Mouse (Mus musculus) activated CD4-positive, CD25-positive, alpha-beta regulatory T cell, adult 4 months (primary cell): ENCODE results near the gene Dpm2. TPM values are rescaled to one million over a fixed set of nuclear protein-coding genes. Genes with fewer than 3 reads are reported as not detected.

Source experiments
- ATAC-seq: one replicate; pipeline ENCODE4 v1.8.0; 2017
- polyA plus RNA-seq, 2 experiments: library from polyadenylated mRNA; unstranded; fragments of 100-300 nt; shearing (Covaris generic); gene quantifications; one replicate each; pipeline ENCODE4 v1.2.1; 2017

Gene Dpm2
- polyA plus RNA-seq, 2 experiments from 2014 or later = 107 to 124 TPM

GRCm38 (mm10) chr2:32547964-32548739 is 22.5 kb upstream of the Dpm2 start:
- no peak for ATAC-seq

DNA sequence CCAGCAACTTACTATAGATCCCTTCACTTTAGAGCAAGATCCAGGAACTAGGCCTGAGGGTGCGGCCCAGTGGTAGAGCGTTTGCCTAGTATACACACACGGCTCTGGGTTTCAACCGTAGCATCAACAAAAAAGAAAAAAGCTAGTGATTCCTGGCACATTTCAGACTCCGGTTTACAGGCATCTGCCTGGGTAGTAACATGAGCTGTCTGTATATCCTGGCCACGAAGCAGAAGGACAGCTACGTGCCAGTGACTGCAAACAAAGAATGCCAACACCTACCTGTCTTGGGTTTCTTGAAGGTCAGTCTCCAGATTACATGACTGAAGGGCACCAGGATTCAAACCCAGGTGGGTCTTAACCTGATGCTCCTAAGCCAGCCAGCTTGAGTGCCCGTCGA is 21.5 kb upstream of the Dpm2 start:
- ATAC-seq = no peak

DNA sequence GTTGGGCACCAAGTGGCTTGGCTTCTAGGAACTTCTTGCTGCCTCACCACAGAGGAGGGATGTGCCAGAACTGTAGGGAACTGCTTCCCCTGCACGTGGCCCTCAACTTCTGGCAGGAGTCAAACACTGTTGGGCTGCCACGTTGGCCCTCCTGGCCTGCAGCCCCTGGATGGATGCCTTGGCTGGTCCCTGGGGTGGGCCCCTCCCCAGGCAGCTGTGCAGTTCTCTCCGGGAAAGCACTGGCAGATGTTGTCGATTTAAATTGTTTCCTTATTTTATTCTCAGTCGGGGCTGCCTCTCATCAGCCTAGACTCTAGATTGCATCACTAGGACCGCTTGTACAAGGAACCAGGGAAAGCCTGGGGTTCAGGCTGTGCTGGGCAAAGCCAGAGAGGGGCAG is 20.9 kb upstream of the Dpm2 start:
- no peak for ATAC-seq

GRCm38 (mm10) chr2:32551236-32551635 is 19.4 kb upstream of the Dpm2 start:
- no peak for ATAC-seq

DNA sequence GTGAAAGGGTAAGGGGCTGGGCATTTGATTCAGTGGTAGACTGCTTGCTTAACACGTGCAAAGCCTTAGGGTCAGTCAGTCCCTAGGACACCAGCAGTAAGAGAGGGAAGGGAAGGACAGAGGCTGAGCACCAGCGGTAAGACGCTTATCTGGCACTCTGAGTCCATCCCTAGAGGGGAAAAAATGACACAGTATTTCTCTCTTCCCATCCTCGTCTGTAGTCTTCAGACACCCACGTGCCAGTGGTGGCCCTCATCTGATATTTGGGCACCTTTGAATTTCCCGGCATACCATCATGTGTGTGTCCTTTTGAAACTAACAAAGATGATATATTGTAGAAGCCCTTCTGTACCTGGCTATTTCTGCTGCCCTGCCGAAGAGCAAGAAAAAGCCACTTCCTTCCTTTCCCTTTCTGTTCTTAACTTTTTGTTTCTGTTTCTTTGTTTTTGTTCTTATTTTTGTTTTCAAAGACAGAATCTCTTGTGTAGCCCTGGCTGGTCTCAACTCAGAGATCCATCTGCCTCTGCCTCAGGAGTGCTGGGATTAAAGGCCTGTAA is 17.0 kb upstream of the Dpm2 start:
- ATAC-seq = peak; percentile 76

- ATAC-seq = no peak
Measured at GRCm38 (mm10) chr2:32555484-32555883, 15.2 kb upstream of the Dpm2 start.

GRCm38 (mm10) chr2:32556019-32556418 is 14.6 kb upstream of the Dpm2 start:
- no peak for ATAC-seq

DNA sequence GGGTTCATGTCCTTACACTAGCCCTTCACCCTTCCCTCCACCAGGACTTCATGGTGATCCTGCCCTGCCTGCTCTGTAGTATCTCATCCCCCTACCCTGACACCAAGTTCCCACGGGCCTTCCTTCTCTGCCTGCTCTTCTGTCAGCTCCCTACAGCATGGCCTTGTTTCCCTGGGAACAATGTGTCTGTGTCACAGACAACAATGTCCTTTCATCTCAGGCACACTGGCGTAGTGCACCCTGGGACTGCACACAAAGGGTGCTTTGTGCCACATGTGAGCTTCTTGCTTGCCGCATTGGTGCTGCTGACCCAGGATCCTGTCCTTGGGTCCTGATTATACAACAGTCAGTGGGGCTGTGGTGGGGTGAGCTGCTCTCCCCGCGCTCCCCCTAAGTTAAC is 11.1 kb upstream of the Dpm2 start:
- no peak for ATAC-seq

DNA sequence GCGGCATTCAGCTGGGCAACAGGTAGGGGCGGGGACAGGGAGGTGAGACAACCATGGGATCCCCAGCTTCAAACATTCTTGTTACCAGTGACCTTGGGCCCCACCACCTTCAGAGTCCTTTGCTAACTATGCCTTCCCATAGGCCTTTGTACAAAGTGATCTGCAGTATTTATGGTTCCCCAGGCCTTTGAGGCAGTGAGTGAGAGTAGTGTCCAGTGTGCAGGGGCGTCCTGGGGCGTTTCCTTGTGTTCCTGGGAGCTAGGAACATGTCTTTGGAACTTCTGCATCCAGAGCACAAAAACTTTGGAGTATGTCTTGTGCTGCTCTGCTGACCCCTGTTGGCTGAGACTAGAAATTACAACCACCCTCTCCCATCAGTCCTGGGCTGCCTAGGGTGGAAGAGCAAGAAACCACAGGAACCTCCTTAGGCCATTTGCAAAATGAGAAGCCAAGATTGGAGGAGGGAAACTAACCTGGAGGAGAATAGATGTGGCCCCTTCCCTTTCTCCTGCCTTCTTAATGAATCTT is 4.1 kb upstream of the Dpm2 start:
- ATAC-seq = peak; percentile 32

DNA sequence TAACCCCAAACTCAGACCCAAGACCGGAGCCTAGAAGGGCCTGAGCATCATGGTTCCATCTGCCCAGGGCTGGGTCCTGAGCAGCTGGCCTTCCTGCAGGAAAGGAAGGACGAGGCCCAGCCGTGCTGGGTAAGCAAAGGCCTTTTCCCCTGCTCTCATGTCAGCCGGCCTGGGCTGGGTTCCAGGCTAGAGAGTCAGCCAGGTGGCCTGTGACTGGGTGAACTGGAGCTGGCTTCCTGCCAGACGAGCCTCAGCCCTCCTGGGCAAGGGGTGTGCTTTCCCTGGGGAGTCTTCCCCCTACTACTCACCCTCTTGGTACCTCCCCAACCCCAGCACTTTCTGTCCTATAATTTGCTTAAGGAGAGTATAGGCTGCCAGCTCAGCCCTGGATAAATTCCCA is 2.5 kb upstream of the Dpm2 start:
- no peak for ATAC-seq

GRCm38 (mm10) chr2:32568941-32569340 is 1.7 kb upstream of the Dpm2 start:
- ATAC-seq = no peak

GRCm38 (mm10) chr2:32572196-32572595 is 1.5 kb downstream of the Dpm2 start:
- no peak for ATAC-seq

DNA sequence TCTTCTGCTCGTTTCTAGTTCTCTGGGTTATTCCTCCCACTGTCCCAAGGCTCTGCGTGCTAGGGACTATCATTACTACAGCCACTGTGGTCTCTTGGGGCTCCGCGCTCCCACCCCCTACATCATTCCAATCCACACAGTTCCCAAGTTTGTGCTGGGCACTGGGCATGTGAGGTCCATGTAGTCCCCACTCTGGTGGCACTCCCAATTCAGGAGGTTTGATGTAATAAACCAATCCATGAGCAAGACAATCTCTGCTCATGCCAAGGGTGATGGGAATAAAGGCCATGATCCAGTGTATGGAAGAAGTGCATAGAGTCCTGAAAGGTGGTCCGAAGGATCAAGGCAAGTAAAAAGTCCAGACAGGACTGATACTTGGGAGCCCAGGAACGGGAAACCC is 3.8 kb downstream of the Dpm2 start, which contains the start of gene Pip5kl1:
Pip5kl1 (plus strand) TSS at position 301 of the 400 bp plus-strand sequence.
- ATAC-seq = no peak

GRCm38 (mm10) chr2:32574901-32575585 is 4.4 kb downstream of the Dpm2 start:
- ATAC-seq = peak; percentile 35

DNA sequence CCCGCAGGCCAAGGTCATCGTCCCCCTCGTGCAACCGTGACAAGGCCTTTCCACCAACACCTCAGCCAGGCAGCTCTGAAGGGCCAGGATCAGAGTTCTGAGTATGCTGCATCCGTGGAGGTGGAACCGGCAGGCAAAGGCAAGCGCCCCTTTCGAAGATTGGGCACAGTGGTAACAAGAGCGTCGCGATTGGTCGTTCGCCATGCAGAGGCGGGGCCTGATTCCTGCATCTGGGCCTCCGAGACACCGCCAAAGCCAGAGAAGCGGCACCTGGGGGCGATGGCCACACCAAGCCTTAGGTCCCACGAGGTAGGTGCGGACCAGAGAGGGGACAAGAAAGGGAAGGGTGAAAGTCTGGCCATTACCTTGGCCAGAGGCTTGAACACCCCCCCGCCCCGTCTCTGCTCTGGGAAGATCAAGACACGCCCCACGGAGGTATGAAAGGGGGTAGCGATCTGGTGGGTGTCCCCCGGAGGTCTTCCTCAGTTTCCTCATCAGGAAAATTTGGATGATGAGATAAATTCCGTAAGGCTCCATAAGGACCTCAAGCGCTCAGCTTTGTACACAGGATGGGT is 5.0 kb downstream of the Dpm2 start, which contains the start of gene 9430097D07Rik:
9430097D07Rik (minus strand) TSS at position 99 of the 575 bp plus-strand sequence.
- ATAC-seq = peak; percentile 69

DNA sequence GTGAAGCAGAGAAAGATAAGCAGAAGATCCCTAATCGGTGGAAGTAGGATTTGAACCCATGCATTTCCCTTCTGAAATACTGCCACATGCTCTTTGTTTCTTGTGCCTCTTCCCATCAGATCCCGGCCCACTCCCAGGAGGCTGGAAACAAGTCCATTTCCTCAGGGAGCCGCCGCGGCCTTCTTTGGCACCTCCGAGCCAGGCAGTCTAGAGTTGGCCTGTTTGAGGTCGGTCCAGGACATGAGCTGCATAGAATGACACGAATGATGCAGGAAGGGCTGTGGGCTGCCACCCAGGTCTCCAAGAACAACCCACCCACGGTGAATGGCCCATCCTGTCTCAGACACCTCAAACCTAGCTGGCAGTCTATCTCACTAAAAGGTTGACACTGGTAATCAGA is 5.9 kb downstream of the Dpm2 start:
- ATAC-seq = no peak

- no peak for ATAC-seq
Measured at GRCm38 (mm10) chr2:32578146-32579046, 7.7 kb downstream of the Dpm2 start.

GRCm38 (mm10) chr2:32581450-32582095 is 10.9 kb downstream of the Dpm2 start:
- ATAC-seq = no peak

- peak; percentile 58 for ATAC-seq
Measured at GRCm38 (mm10) chr2:32582830-32583799, 12.5 kb downstream of the Dpm2 start.

DNA sequence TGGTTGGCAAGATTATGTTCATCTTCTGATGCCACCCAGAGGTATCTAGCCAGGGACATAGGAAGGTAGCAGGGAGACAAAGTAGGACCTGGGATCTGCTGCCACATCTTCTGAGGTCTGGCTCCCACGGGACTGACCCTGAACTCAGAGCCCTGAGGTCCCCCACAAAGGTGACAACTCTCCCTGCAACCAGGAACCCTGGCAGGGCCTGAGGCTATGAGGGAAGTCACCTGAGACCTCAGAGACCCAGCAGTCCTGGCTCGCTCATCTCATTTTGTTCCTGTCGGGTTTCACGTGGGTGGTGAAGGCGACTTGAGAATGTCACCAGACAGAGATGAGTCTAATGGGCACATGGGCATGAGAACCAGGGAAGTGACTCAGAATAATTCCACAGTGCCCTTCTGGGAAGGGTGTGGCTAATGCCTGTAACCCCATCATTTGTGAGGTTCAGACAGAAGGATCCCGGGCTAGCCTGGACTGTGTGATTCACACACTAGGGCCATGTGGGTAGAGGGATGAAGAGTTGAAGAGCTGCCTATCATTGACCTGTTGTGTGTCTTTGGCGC is 14.6 kb downstream of the Dpm2 start:
- no peak for ATAC-seq
